Mouse (Mus musculus): Measurements from ENCODE around the gene Fam206a.

DNA sequence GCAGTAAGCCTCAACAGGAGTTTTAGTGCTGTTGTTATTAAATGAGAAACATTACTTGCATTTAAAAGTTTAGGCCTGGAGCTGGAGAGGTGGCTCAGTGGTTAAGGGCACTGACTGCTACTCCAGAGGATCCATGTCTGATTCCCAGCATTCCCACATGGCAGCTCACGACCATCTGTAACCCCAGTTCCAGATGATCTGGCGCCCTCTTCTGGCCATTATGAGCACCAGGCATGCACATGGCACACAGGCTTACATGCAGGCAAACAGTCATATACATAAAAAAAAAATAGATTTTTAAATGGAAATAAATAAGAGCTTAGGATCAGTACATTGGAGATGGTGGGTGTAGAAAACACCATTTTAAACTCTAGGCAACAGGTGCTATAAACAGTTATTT is 41.8 kb downstream of the Fam206a start:
- no peak for TF ChIP-seq POLR2A (IDR thresholded peaks at IDR 0.05; ENCODE audit: low read depth, low read length)
- no peak for TF ChIP-seq CTCF (conservative IDR thresholded peaks at IDR 0.05 in 1 of 2, IDR thresholded peaks at IDR 0.05 in 1 of 2; ENCODE audit: low read depth in 2 of 2, low read length in 2 of 2)
- TF ChIP-seq POLR2AphosphoS2 (IDR thresholded peaks at IDR 0.05; ENCODE audit: low read depth, low read length), result no peak
